Mouse (Mus musculus) liver, embryonic 15.5 days (tissue): ENCODE measurements around the gene Ppfia3. TPM values are rescaled to one million over a fixed set of nuclear protein-coding genes. Genes with fewer than 3 reads are reported as not detected.

Experiments
- polyA plus RNA-seq: library from polyadenylated mRNA; unstranded; fragments of >200 nt; fragmentation: Nextera tagmentation; extraction: Ambion mirVana; gene quantifications from 2 replicates; pipeline ENCODE4 v1.2.1, GENCODE M21; 2015

Gene Ppfia3
- polyA plus RNA-seq, 1 experiment from 2014 or later = 0.09 TPM

Other genes starting within 250 kb of the Ppfia3 start
- gene Rps11, start 242.6 kb downstream of the Ppfia3 start, polyA plus RNA-seq = 673 and 768 TPM in 2 replicates
- gene Rpl13a, start 238.3 kb downstream of the Ppfia3 start, polyA plus RNA-seq = 534 and 633 TPM in 2 replicates
- 0.10 TPM in 1 of 2 replicates, not detected in the other for gene Gm45713, start 230.8 kb downstream of the Ppfia3 start, polyA plus RNA-seq
- gene Flt3l, start 230.6 kb downstream of the Ppfia3 start, polyA plus RNA-seq = 3.4 and 3.7 TPM in 2 replicates
- 42.2 and 46.8 TPM in 2 replicates for gene Pih1d1, start 212.7 kb downstream of the Ppfia3 start, polyA plus RNA-seq
- 31.4 and 32.6 TPM in 2 replicates for gene Aldh16a1, start 212.4 kb downstream of the Ppfia3 start, polyA plus RNA-seq
- not detected in 2 replicates for gene Slc17a7, start 203.1 kb downstream of the Ppfia3 start, polyA plus RNA-seq
- not detected in 2 replicates for gene Gfy, start 187.4 kb downstream of the Ppfia3 start, polyA plus RNA-seq
- not detected in 2 replicates for gene Pth2, start 186.0 kb downstream of the Ppfia3 start, polyA plus RNA-seq
- 0.07 and 0.13 TPM in 2 replicates for gene Ccdc155, start 162.1 kb downstream of the Ppfia3 start, polyA plus RNA-seq
- gene Dkkl1, start 154.9 kb downstream of the Ppfia3 start, polyA plus RNA-seq = 2.0 and 2.4 TPM in 2 replicates
- gene Tead2, start 151.3 kb downstream of the Ppfia3 start, polyA plus RNA-seq = 6.6 and 7.0 TPM in 2 replicates
- 15.1 and 16.7 TPM in 2 replicates for gene Cd37, start 127.9 kb downstream of the Ppfia3 start, polyA plus RNA-seq
- not detected in 2 replicates for gene Slc6a16, start 125.9 kb downstream of the Ppfia3 start, polyA plus RNA-seq
- gene Slc6a21, start 89.5 kb downstream of the Ppfia3 start, polyA plus RNA-seq = not detected in 2 replicates
- 1.3 and 1.5 TPM in 2 replicates for gene Trpm4, start 33.2 kb downstream of the Ppfia3 start, polyA plus RNA-seq
- gene Hrc, start 31.7 kb downstream of the Ppfia3 start, polyA plus RNA-seq = 0.31 and 0.54 TPM in 2 replicates
- gene Lin7b, start 3.6 kb upstream of the Ppfia3 start, polyA plus RNA-seq = not detected in 2 replicates
- 77.8 and 86.3 TPM in 2 replicates for gene Snrnp70, start 28.7 kb upstream of the Ppfia3 start, polyA plus RNA-seq
- not detected in 2 replicates for gene Kcna7, start 38.6 kb upstream of the Ppfia3 start, polyA plus RNA-seq
- 0.22 and 0.24 TPM in 2 replicates for gene Ntf5, start 46.7 kb upstream of the Ppfia3 start, polyA plus RNA-seq
- not detected in 2 replicates for gene Lhb, start 53.8 kb upstream of the Ppfia3 start, polyA plus RNA-seq
- 6.8 and 7.7 TPM in 2 replicates for gene Gys1, start 67.8 kb upstream of the Ppfia3 start, polyA plus RNA-seq
- gene Ruvbl2, start 71.1 kb upstream of the Ppfia3 start, polyA plus RNA-seq = 67.1 and 74.2 TPM in 2 replicates
- gene Ftl1, start 92.9 kb upstream of the Ppfia3 start, polyA plus RNA-seq = 6,104 and 6,562 TPM in 2 replicates
- gene Bax, start 99.9 kb upstream of the Ppfia3 start, polyA plus RNA-seq = 70.3 and 71.4 TPM in 2 replicates
- 0.58 and 0.62 TPM in 2 replicates for gene Tulp2, start 114.9 kb upstream of the Ppfia3 start, polyA plus RNA-seq
- not detected in 2 replicates for gene Gm45808, start 119.8 kb upstream of the Ppfia3 start, polyA plus RNA-seq
- gene Dhdh, start 121.8 kb upstream of the Ppfia3 start, polyA plus RNA-seq = 2.4 and 2.5 TPM in 2 replicates
- gene Nucb1, start 143.4 kb upstream of the Ppfia3 start, polyA plus RNA-seq = 118 and 131 TPM in 2 replicates
- 280 and 325 TPM in 2 replicates for gene Ppp1r15a, start 159.2 kb upstream of the Ppfia3 start, polyA plus RNA-seq
- 0.66 and 0.75 TPM in 2 replicates for gene Plekha4, start 159.3 kb upstream of the Ppfia3 start, polyA plus RNA-seq
- 1.9 and 2.2 TPM in 2 replicates for gene Hsd17b14, start 187.9 kb upstream of the Ppfia3 start, polyA plus RNA-seq
- gene Bcat2, start 203.1 kb upstream of the Ppfia3 start, polyA plus RNA-seq = 46.3 and 48.5 TPM in 2 replicates
- gene Fgf21, start 248.5 kb upstream of the Ppfia3 start, polyA plus RNA-seq = not detected in 2 replicates